Mouse (Mus musculus) brain, embryonic 14.5 days (tissue): Measurements from ENCODE around the gene Ctsh.

Experiments used
- CTCF ChIP-seq: fragments of 200-500 bp; IDR thresholded peaks from 2 replicates; pipeline ENCODE4 v1.5.1; 2012; ENCODE audit warnings: inconsistent platforms, mild to moderate bottlenecking, moderate library complexity, borderline replicate concordance; ENCODE audit not compliant: insufficient read depth, insufficient read length; ENCODE audit errors: extremely low read depth
- POLR2A ChIP-seq: fragments of 200-500 bp; IDR thresholded peaks from 2 replicates; pipeline ENCODE4 v1.6.1; 2012; ENCODE audit warnings: mild to moderate bottlenecking, inconsistent platforms, borderline replicate concordance; ENCODE audit not compliant: poor library complexity, insufficient read depth, insufficient read length, severe bottlenecking; ENCODE audit errors: extremely low read depth

DNA sequence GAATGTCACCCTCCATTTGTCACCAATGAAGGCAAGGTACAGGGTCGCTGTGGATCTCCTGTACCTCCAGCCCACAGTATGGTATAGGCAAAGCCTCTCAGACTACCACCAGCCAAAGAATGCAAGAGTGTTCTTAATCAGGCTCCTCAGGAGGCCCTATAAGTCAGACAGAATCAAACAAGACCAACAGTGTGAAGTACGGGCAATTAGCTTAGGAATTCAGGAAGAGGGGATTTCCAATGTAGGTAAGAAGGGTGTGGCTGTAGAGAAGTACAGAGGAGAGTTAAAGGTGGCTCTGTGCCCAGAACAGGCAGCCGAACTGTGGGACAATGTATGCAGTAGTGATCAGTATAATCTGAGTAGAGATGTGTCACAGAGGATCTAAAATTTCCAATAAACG is 17.6 kb upstream of the Ctsh start:
- TF ChIP-seq CTCF (no peak), POLR2A (no peak)
